21 mouse cellular contexts compared by ENCODE assay signal in the genomic region with DNA sequence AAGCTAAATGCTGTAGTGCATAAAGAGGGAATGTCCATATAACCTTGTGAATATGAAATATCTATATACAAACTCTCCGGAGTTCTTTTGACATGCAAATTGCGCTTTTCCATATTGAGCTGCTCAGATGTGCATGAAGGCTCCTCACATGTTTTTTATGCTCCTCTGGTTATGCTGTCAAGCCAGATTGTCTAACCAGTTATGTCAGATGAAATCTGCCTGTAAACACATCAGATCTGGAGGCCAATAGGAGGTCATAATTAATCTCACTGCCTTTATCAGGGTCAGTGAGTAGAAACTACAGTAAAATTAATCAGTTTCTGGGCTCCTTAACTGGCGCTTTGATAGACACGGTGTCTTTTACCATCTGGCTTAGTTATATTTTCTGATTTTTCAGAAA.
DNase-seq lines count a peak whose midpoint lies in the region; ATAC-seq and TF ChIP-seq lines count a peak whose summit lies in the region.
"Had no signal": no experiment of that assay in that cellular context is flagged by ENCODE, and none has a peak within 500 bp of the region (broad histone marks: within the 10 kb centered on the region; RNA-seq: fewer than 3 reads in every experiment).

No protein-coding gene starts in this region.

- no peak overlapping the region for H3K4me3 ChIP-seq in hindbrain, postnatal 0 days (ENCODE audit: low read length)
- no peak overlapping the region for H3K4me3 ChIP-seq in hindbrain, embryonic 11.5 days (ENCODE audit: low read depth, low read length)
- H3K4me3 ChIP-seq: forebrain, embryonic 12.5 days; gastrocnemius, adult 2 months; heart, embryonic 12.5 days; hindbrain, embryonic 13.5 days had no signal

- WGBS in hindbrain, postnatal 0 days: 62% methylated on average over 4 of the region's 4 CpGs
- WGBS in hindbrain, embryonic 11.5 days: 90% methylated on average over 4 of the region's 4 CpGs

- TF ChIP-seq CTCF in hindbrain, postnatal 0 days (IDR thresholded peaks at IDR 0.05; ENCODE audit: low read depth): no peak

- no peaks in the 10 kb centered on the region for H3K4me1 ChIP-seq in hindbrain, postnatal 0 days (ENCODE audit: insufficient read depth, low read length)
- no peaks in the 10 kb centered on the region for H3K4me1 ChIP-seq in hindbrain, embryonic 11.5 days (replicated peaks; ENCODE audit: control insufficient read depth, insufficient read depth, low read length)
- H3K4me1 ChIP-seq: forebrain, embryonic 12.5 days; heart, embryonic 12.5 days; hindbrain, embryonic 13.5 days had no signal

- no peak overlapping the region for H3K4me2 ChIP-seq in hindbrain, postnatal 0 days (ENCODE audit: low read depth, low read length)
- H3K4me2 ChIP-seq in hindbrain, embryonic 11.5 days (replicated peaks; ENCODE audit: low read depth, low read length): no peak overlapping the region
- H3K4me2 ChIP-seq: forebrain, embryonic 12.5 days; heart, embryonic 12.5 days; hindbrain, embryonic 13.5 days had no signal

- H3K36me3 ChIP-seq in hindbrain, postnatal 0 days (ENCODE audit: insufficient read depth, low read length): no peaks in the 10 kb centered on the region
- no peaks in the 10 kb centered on the region for H3K36me3 ChIP-seq in hindbrain, embryonic 11.5 days (ENCODE audit: control insufficient read depth, insufficient read depth, low read length)
- H3K36me3 ChIP-seq: forebrain, embryonic 12.5 days; G1E; heart, embryonic 12.5 days; hindbrain, embryonic 13.5 days had no signal

- peak; percentile 16 to 24 for DNase-seq in cerebellum, postnatal 10 days
- DNase-seq in cerebellum, adult 18-20 months: no peak
- peak; percentile 52 for DNase-seq in hindbrain, postnatal 0 days (ENCODE audit: low spot score)
- DNase-seq in hindbrain, embryonic 11.5 days (ENCODE audit: low spot score): no peak
- DNase-seq in retina, adult 2 months (ENCODE audit: low read depth, low spot score): peak; percentile 6
- DNase-seq in right cerebral cortex, postnatal 14 days: no peak
- DNase-seq: adrenal gland, postnatal 10 days; B cell, adult 2 months; cerebellum, adult 11-12 months; cerebellum, adult 9-11 months; forebrain, postnatal 0 days; gastrocnemius, adult 2 months; gastrocnemius, postnatal 25 days; heart, postnatal 36 days had no signal

- no peak overlapping the region for H3K9ac ChIP-seq in hindbrain, postnatal 0 days (replicated peaks; ENCODE audit: low read length)
- H3K9ac ChIP-seq in hindbrain, embryonic 11.5 days (ENCODE audit: low read depth, low read length): no peak overlapping the region
- H3K9ac ChIP-seq: forebrain, embryonic 12.5 days; forebrain, postnatal 0 days; heart, embryonic 12.5 days; hindbrain, embryonic 13.5 days had no signal

- ATAC-seq in hindbrain, postnatal 0 days: peak; percentile 74; the same call in 1 of the 2 replicates
- ATAC-seq in hindbrain, embryonic 11.5 days (ENCODE audit: low FRiP score): no peak
- no peak for ATAC-seq in megakaryocyte, adult 5-6 weeks (ENCODE audit: poor library complexity, severe bottlenecking)
- ATAC-seq: CD4-positive, CD25-positive, alpha-beta regulatory T cell, adult 4 months; forebrain, postnatal 0 days; intestine, embryonic 16.5 days had no signal

- H3K27ac ChIP-seq in hindbrain, postnatal 0 days: no peak overlapping the region
- H3K27ac ChIP-seq in hindbrain, embryonic 11.5 days (ENCODE audit: low read depth, low read length): no peak overlapping the region
- H3K27ac ChIP-seq: forebrain, embryonic 12.5 days; gastrocnemius, adult 2 months; hindbrain, embryonic 13.5 days had no signal

- no peaks in the 10 kb centered on the region for H3K27me3 ChIP-seq in hindbrain, postnatal 0 days (ENCODE audit: insufficient read depth, low read length)
- H3K27me3 ChIP-seq in hindbrain, embryonic 11.5 days (ENCODE audit: control insufficient read depth, insufficient read depth, low read length): no peaks in the 10 kb centered on the region
- H3K27me3 ChIP-seq: forebrain, embryonic 12.5 days; heart, embryonic 12.5 days; hindbrain, embryonic 13.5 days had no signal

- no peaks in the 10 kb centered on the region for H3K9me3 ChIP-seq in hindbrain, postnatal 0 days (ENCODE audit: low read length)
- H3K9me3 ChIP-seq in hindbrain, embryonic 11.5 days (ENCODE audit: control insufficient read depth, low read length): no peaks in the 10 kb centered on the region
- H3K9me3 ChIP-seq: forebrain, embryonic 12.5 days; G1E; heart, embryonic 12.5 days; hindbrain, embryonic 13.5 days had no signal

Comparison
In these comparisons a context has a peak if more than half of its experiments do, and no peak if none do; other contexts are left out.
1. DNase-seq: peak in cerebellum, postnatal 10 days (2 of 2), hindbrain, postnatal 0 days (single experiment) and retina, adult 2 months (single experiment); none in cerebellum, adult 18-20 months (0 of 2), hindbrain, embryonic 11.5 days (single experiment) and right cerebral cortex, postnatal 14 days (single experiment).